Mouse (Mus musculus): ENCODE results near the gene Rimbp2.

- no peak for TF ChIP-seq POLR2A (IDR thresholded peaks at IDR 0.05; ENCODE audit: control insufficient read depth, low read depth, low read length)
- TF ChIP-seq CTCF (IDR thresholded peaks at IDR 0.05; ENCODE audit: control insufficient read depth, insufficient read depth, insufficient replicate concordance, low read depth, low read length): no peak
These were observed 208.1 kb downstream of the Rimbp2 start for GRCm38 (mm10) chr5:128745206-128745605.

All from testis, adult 2 months (tissue).